Mouse (Mus musculus): ENCODE measurements around the gene Zfp280d. TPM values are rescaled to one million over a fixed set of nuclear protein-coding genes. Genes with fewer than 3 reads are reported as not detected.
"Not testable (repeated sequence)": the region's sequence is repeated elsewhere in the genome, so short reads cannot be mapped to it uniquely, and the experiment has no call there.

The Zfp280d gene
- polyA plus RNA-seq, 1 experiment from 2014 or later, result 51.8 TPM

- H3K27ac ChIP-seq, result peak overlapping the region; percentile 35; the same call in 1 of the 2 replicates
- no peaks in the 10 kb centered on the region for H3K4me1 ChIP-seq
- ATAC-seq, result no peak
- no peaks in the 10 kb centered on the region for H3K9me3 ChIP-seq (replicated peaks)
- H3K36me3 ChIP-seq (ENCODE audit: poor library complexity, severe bottlenecking), result no peaks in the 10 kb centered on the region
- WGBS, result 76% methylated on average over 3 of the region's 3 CpGs
- H3K9ac ChIP-seq, result no peak overlapping the region
- no peak overlapping the region for H3K4me3 ChIP-seq
- no peak overlapping the region for H3K4me2 ChIP-seq
- no peaks in the 10 kb centered on the region for H3K27me3 ChIP-seq
Observed at GRCm38 (mm10) chr9:72375639-72376038, 101.0 kb downstream of the Zfp280d start.

- H3K4me2 ChIP-seq, result no peak overlapping the region
- no peak overlapping the region for H3K9ac ChIP-seq
- WGBS, result 87% methylated on average over 7 of the region's 7 CpGs
- ATAC-seq, result no peak
- no peaks in the 10 kb centered on the region for H3K36me3 ChIP-seq (ENCODE audit: poor library complexity, severe bottlenecking)
- H3K27me3 ChIP-seq, result no peaks in the 10 kb centered on the region
- no peaks in the 10 kb centered on the region for H3K4me1 ChIP-seq
- H3K9me3 ChIP-seq (replicated peaks), result no peaks in the 10 kb centered on the region
- no peak overlapping the region for H3K4me3 ChIP-seq
- H3K27ac ChIP-seq, result no peak overlapping the region
Observed at GRCm38 (mm10) chr9:72385786-72386185, 111.1 kb downstream of the Zfp280d start.

GRCm38 (mm10) chr9:72388934-72389333, 114.3 kb downstream of the Zfp280d start:
- Histone ChIP-seq H3K27me3 (no peaks in the 10 kb centered on the region), H3K27ac (no peak overlapping the region), H3K4me1 (peaks cover 13% of the 10 kb centered on the region), H3K36me3 (ENCODE audit: poor library complexity, severe bottlenecking) (no peaks in the 10 kb centered on the region), H3K9me3 (replicated peaks) (no peaks in the 10 kb centered on the region), H3K9ac (no peak overlapping the region), H3K4me2 (no peak overlapping the region), H3K4me3 (no peak overlapping the region)
- 93% methylated on average over 4 of the region's 4 CpGs for WGBS
- ATAC-seq, result no peak

DNA sequence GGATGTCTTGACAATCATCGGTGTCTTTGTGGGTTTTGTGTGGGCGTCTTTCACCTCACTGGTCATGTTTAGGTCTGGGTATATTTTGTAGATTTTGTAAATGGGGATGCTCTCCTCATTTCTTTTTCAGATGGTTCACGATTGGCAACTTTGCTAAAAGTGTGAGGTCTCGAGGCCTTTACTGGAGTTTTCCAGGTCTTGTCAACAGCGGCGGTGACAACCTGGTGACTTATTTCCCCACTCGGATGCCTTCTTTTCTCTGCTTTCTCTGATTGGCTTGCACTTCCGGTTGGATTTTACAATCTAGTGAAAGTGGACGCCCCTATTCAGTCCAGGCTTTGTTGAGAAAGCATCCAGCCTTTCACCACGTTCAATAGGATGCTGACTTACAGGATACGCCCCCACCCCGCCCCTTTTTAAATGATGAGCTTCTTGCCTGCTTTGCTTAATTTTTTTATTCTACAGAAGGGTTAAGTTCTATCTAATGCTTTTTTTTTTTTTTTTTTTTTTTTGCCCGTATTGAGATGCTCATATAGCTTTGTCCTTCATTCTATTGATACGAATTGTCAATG, 114.9 kb downstream of the Zfp280d start:
- no peaks in the 10 kb centered on the region for H3K27me3 ChIP-seq
- H3K36me3 ChIP-seq (ENCODE audit: poor library complexity, severe bottlenecking), result no peaks in the 10 kb centered on the region
- WGBS, result 70% methylated on average over 14 of the region's 14 CpGs
- no peak overlapping the region for H3K9ac ChIP-seq
- ATAC-seq, result no peak
- no peak overlapping the region for H3K4me2 ChIP-seq
- no peak overlapping the region for H3K27ac ChIP-seq
- no peaks in the 10 kb centered on the region for H3K9me3 ChIP-seq (replicated peaks)
- H3K4me3 ChIP-seq, result no peak overlapping the region
- peaks cover 18% of the 10 kb centered on the region for H3K4me1 ChIP-seq

GRCm38 (mm10) chr9:72390321-72391077, 115.8 kb downstream of the Zfp280d start:
- 90% methylated on average over 12 of the region's 12 CpGs for WGBS
- Histone ChIP-seq H3K4me2 (no peak overlapping the region), H3K4me1 (peaks cover 18% of the 10 kb centered on the region), H3K27me3 (no peaks in the 10 kb centered on the region), H3K4me3 (no peak overlapping the region), H3K27ac (no peak overlapping the region), H3K36me3 (ENCODE audit: poor library complexity, severe bottlenecking) (no peaks in the 10 kb centered on the region), H3K9me3 (replicated peaks) (no peaks in the 10 kb centered on the region), H3K9ac (no peak overlapping the region)
- ATAC-seq, result no peak

- no peaks in the 10 kb centered on the region for H3K9me3 ChIP-seq (replicated peaks)
- ATAC-seq, result no peak
- no peaks in the 10 kb centered on the region for H3K27me3 ChIP-seq
- H3K4me1 ChIP-seq, result peaks cover 18% of the 10 kb centered on the region
- no peak overlapping the region for H3K4me2 ChIP-seq
- H3K27ac ChIP-seq, result no peak overlapping the region
- no peak overlapping the region for H3K4me3 ChIP-seq
- no peaks in the 10 kb centered on the region for H3K36me3 ChIP-seq (ENCODE audit: poor library complexity, severe bottlenecking)
- WGBS, result 73% methylated on average over 7 of the region's 7 CpGs
- H3K9ac ChIP-seq, result no peak overlapping the region
Observed at GRCm38 (mm10) chr9:72392686-72393085, 118.0 kb downstream of the Zfp280d start.

- Histone ChIP-seq H3K27ac (no peak overlapping the region), H3K4me2 (no peak overlapping the region), H3K4me1 (peaks cover 18% of the 10 kb centered on the region), H3K36me3 (ENCODE audit: poor library complexity, severe bottlenecking) (no peaks in the 10 kb centered on the region), H3K9ac (no peak overlapping the region), H3K9me3 (replicated peaks) (no peaks in the 10 kb centered on the region), H3K27me3 (no peaks in the 10 kb centered on the region), H3K4me3 (no peak overlapping the region)
- ATAC-seq, result no peak
- WGBS, result 60% methylated on average over 15 of the region's 15 CpGs
Observed at GRCm38 (mm10) chr9:72393238-72393637, 118.6 kb downstream of the Zfp280d start.

DNA sequence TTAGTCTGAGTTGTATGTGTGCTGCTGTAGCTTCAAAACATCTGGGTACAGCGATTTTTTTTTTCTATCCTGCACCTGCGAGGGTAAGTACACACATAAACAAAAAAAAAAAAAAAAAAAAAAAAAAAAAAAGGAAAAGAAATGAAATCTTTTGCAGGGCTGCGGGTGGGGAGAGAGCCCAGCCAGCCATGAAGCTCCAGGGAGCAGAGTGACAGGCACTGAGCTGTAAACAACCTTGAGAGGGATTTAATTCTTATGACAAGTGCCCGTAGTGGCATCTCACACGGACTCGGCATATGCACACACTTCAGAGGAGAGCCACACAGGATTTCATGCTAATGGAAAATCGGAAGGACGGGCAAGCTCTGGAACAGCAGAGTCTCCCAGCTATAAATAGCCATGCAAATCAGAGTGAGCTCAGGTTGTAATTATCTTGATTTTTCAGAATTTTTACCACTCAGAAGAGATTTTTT, 119.2 kb downstream of the Zfp280d start:
- H3K4me1 ChIP-seq, result peaks cover 18% of the 10 kb centered on the region
- H3K27ac ChIP-seq, result peak overlapping the region; percentile 40; the same call in 1 of the 2 replicates
- 51% methylated on average over 8 of the region's 8 CpGs for WGBS
- H3K36me3 ChIP-seq (ENCODE audit: poor library complexity, severe bottlenecking), result no peaks in the 10 kb centered on the region
- no peak overlapping the region for H3K4me3 ChIP-seq
- no peaks in the 10 kb centered on the region for H3K9me3 ChIP-seq (replicated peaks)
- no peak for ATAC-seq
- H3K27me3 ChIP-seq, result no peaks in the 10 kb centered on the region
- H3K4me2 ChIP-seq, result peak overlapping the region; percentile 22; the same call in 1 of the 2 replicates
- no peak overlapping the region for H3K9ac ChIP-seq

DNA sequence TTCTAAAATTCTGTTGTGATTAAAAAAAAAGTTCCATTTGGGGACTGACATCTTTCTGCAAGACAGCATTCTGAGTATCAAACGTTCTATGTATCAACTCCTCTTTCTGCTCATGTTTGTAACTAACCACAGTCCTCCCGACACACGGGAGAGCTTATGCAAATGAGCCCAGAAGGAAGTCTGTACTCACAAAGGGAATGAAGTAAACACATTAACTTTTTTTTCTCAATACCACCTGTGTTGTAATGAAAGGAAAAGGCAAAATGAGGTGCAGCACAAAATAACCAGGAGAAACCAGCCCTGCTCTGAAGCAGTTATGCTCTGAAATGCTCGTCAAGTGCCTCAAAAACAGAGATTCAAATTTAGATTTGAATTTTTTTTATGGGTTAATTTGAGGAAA, 125.5 kb downstream of the Zfp280d start:
- WGBS, result 19% methylated on average over 4 of the region's 4 CpGs
- no peaks in the 10 kb centered on the region for H3K9me3 ChIP-seq (replicated peaks)
- no peak for ATAC-seq

GRCm38 (mm10) chr9:72401769-72402168, 127.1 kb downstream of the Zfp280d start:
- not testable (repeated sequence) for H3K27me3 ChIP-seq; H3K4me3 ChIP-seq; H3K27ac ChIP-seq; H3K9me3 ChIP-seq (replicated peaks); H3K4me2 ChIP-seq; H3K36me3 ChIP-seq (ENCODE audit: poor library complexity, severe bottlenecking); H3K9ac ChIP-seq; ATAC-seq; H3K4me1 ChIP-seq
- WGBS, result 88% methylated on average over 4 of the region's 4 CpGs

More for the DNA sequence above, 125.5 kb downstream of the Zfp280d start:
- Histone ChIP-seq H3K4me2 (no peak overlapping the region), H3K4me1 (peaks cover 8% of the 10 kb centered on the region), H3K4me3 (no peak overlapping the region), H3K27me3 (no peaks in the 10 kb centered on the region), H3K36me3 (ENCODE audit: poor library complexity, severe bottlenecking) (no peaks in the 10 kb centered on the region), H3K9ac (no peak overlapping the region), H3K27ac (no peak overlapping the region)

DNA sequence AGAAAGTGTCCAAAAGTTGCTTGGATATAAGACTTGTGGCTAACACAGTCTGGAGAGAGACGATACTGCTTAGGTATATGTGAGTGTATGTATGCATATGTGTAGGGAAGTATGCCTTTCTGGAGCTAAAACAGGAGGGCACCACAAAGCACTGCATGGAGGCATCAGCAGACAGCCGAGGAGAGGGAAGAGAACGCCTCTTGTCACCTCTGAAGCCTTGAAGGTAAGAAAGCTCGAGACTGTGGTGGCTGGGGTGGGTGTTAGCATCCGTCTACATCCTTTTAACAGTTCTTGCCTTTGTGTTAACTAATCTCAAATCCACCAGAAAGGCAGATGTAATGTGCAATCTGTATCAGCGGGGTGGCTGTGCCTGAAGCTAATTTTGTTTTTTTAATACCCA, 128.8 kb downstream of the Zfp280d start:
- H3K27ac ChIP-seq, result no peak overlapping the region
- H3K36me3 ChIP-seq (ENCODE audit: poor library complexity, severe bottlenecking), result no peaks in the 10 kb centered on the region
- no peak overlapping the region for H3K9ac ChIP-seq
- 0 out of 2 replicates have a peak, but pooled peaks cover 3% of the 10 kb centered on the region for H3K27me3 ChIP-seq
- H3K4me2 ChIP-seq, result no peak overlapping the region
- no peak overlapping the region for H3K4me3 ChIP-seq
- H3K4me1 ChIP-seq, result peaks cover 12% of the 10 kb centered on the region
- no peaks in the 10 kb centered on the region for H3K9me3 ChIP-seq (replicated peaks)
- no peak for ATAC-seq
- 67% methylated on average over 6 of the region's 6 CpGs for WGBS

GRCm38 (mm10) chr9:72404446-72404845, 129.8 kb downstream of the Zfp280d start:
- ATAC-seq, result no peak
- Histone ChIP-seq H3K9ac (no peak overlapping the region), H3K4me1 (peaks cover 12% of the 10 kb centered on the region), H3K9me3 (replicated peaks) (no peaks in the 10 kb centered on the region), H3K36me3 (ENCODE audit: poor library complexity, severe bottlenecking) (no peaks in the 10 kb centered on the region), H3K27ac (no peak overlapping the region), H3K4me3 (no peak overlapping the region), H3K27me3 (0 out of 2 replicates have a peak, but pooled peaks cover 3% of the 10 kb centered on the region), H3K4me2 (no peak overlapping the region)
- 86% methylated on average over 8 of the region's 8 CpGs for WGBS

Measured in forebrain, embryonic 13.5 days (tissue).